Mouse (Mus musculus): Measurements from ENCODE around the gene Omt2b.

Omt2b gene

GRCm38 (mm10) chr9:78327289-78327688 is at the start of gene Omt2b:
TSS of gene Omt2b (plus strand) at chr9:78327589.
- WGBS, result 100% methylated on average over 1 of the region's 1 CpGs

- whole genome bisulfite sequencing, result 79% methylated on average over 4 of the region's 4 CpGs
Observed at GRCm38 (mm10) chr9:78282002-78282711, 45.2 kb upstream of the Omt2b start.

- WGBS, result 76% methylated on average over 1 of the region's 1 CpGs
Observed at GRCm38 (mm10) chr9:78289063-78289462, 38.3 kb upstream of the Omt2b start.

- WGBS, result 89% methylated on average over 3 of the region's 3 CpGs
Observed at GRCm38 (mm10) chr9:78289723-78290122, 37.7 kb upstream of the Omt2b start, which contains the start of gene Gm10639. TSS of gene Gm10639 (plus strand) at chr9:78289923.

GRCm38 (mm10) chr9:78292462-78292861 is 34.9 kb upstream of the Omt2b start:
- WGBS, result 71% methylated on average over 8 of the region's 8 CpGs

GRCm38 (mm10) chr9:78293683-78294082 is 33.7 kb upstream of the Omt2b start:
- 80% methylated on average over 1 of the region's 1 CpGs for WGBS

- 89% methylated on average over 7 of the region's 7 CpGs for WGBS
Observed at GRCm38 (mm10) chr9:78294781-78295180, 32.6 kb upstream of the Omt2b start.

- 20% methylated on average over 6 of the region's 6 CpGs for WGBS
Observed at GRCm38 (mm10) chr9:78296089-78296488, 31.3 kb upstream of the Omt2b start.

- WGBS, result 90% methylated on average over 1 of the region's 1 CpGs
Observed at GRCm38 (mm10) chr9:78298232-78298631, 29.2 kb upstream of the Omt2b start.

- WGBS, result 56% methylated on average over 1 of the region's 1 CpGs
Observed at GRCm38 (mm10) chr9:78299143-78299542, 28.2 kb upstream of the Omt2b start.

GRCm38 (mm10) chr9:78308122-78308521 is 19.3 kb upstream of the Omt2b start:
- 83% methylated on average over 3 of the region's 3 CpGs for WGBS

- WGBS, result 91% methylated on average over 2 of the region's 2 CpGs
Observed at GRCm38 (mm10) chr9:78314696-78315095, 12.7 kb upstream of the Omt2b start, which contains the start of gene Omt2a. TSS of gene Omt2a (minus strand) at chr9:78314796.

GRCm38 (mm10) chr9:78319499-78319898 is 7.9 kb upstream of the Omt2b start:
- 34% methylated on average over 1 of the region's 1 CpGs for WGBS

GRCm38 (mm10) chr9:78340324-78340723 is 12.9 kb downstream of the Omt2b start:
- 11% methylated on average over 8 of the region's 8 CpGs for WGBS

- WGBS, result 92% methylated on average over 4 of the region's 4 CpGs
Observed at GRCm38 (mm10) chr9:78342494-78342893, 15.1 kb downstream of the Omt2b start.

GRCm38 (mm10) chr9:78343055-78343454 is 15.7 kb downstream of the Omt2b start:
- WGBS, result 84% methylated on average over 9 of the region's 9 CpGs

- WGBS, result 63% methylated on average over 4 of the region's 4 CpGs
Observed at GRCm38 (mm10) chr9:78345235-78345634, 17.8 kb downstream of the Omt2b start.

GRCm38 (mm10) chr9:78347004-78347403 is 19.6 kb downstream of the Omt2b start:
- WGBS, result 66% methylated on average over 3 of the region's 3 CpGs

GRCm38 (mm10) chr9:78348206-78349004 is 21.0 kb downstream of the Omt2b start:
- 81% methylated on average over 6 of the region's 6 CpGs for WGBS

GRCm38 (mm10) chr9:78349141-78349540 is 21.8 kb downstream of the Omt2b start:
- 81% methylated on average over 3 of the region's 3 CpGs for WGBS

GRCm38 (mm10) chr9:78351504-78352220 is 24.3 kb downstream of the Omt2b start:
- 92% methylated on average over 6 of the region's 6 CpGs for WGBS
